Mouse (Mus musculus) limb, embryonic 13.5 days (tissue): ENCODE measurements around the gene Gm15155. TPM values are rescaled to one million over a fixed set of nuclear protein-coding genes. Genes with fewer than 3 reads are reported as not detected.
A peak's percentile ranks its signal among the peaks of the same experiment; 100 is the strongest.

Experiments
- ATAC-seq: fragments of 200-750 bp; cut with Nextera tagmentation; 2 replicates; pipeline ENCODE4 v1.8.0; 2017; ENCODE audit warnings: low read depth, moderate number of reproducible peaks, moderate TSS enrichment; ENCODE audit not compliant: low FRiP score
- H3K27ac ChIP-seq: fragments of 300-500 bp; sonication (generic); 2 replicates; pipeline ENCODE4 v1.5.1; 2015; ENCODE audit warnings: inconsistent platforms, mild to moderate bottlenecking, moderate library complexity
- H3K27me3 ChIP-seq: fragments of 300-500 bp; sonication (generic); 2 replicates; pipeline ENCODE4 v1.6.1; 2015; ENCODE audit warnings: mild to moderate bottlenecking, inconsistent platforms
- H3K36me3 ChIP-seq: fragments of 300-500 bp; sonication (generic); 2 replicates; pipeline ENCODE4 v1.6.1; 2015; ENCODE audit warnings: inconsistent platforms, mild to moderate bottlenecking, moderate library complexity
- H3K4me1 ChIP-seq: fragments of 300-500 bp; sonication (generic); 2 replicates; pipeline ENCODE4 v1.6.1; 2015; ENCODE audit warnings: inconsistent platforms
- H3K4me2 ChIP-seq: fragments of 300-500 bp; sonication (generic); replicated peaks from 2 replicates; pipeline ENCODE4 v1.6.1; 2015; ENCODE audit warnings: inconsistent platforms, mild to moderate bottlenecking, moderate library complexity
- H3K4me3 ChIP-seq: fragments of 300-500 bp; sonication (generic); 2 replicates; pipeline ENCODE4 v1.5.1; 2015; ENCODE audit warnings: moderate library complexity, mild to moderate bottlenecking, inconsistent platforms
- H3K9ac ChIP-seq: fragments of 300-500 bp; sonication (generic); 2 replicates; pipeline ENCODE4 v1.6.1; 2015; ENCODE audit warnings: mild to moderate bottlenecking, inconsistent platforms
- H3K9me3 ChIP-seq: fragments of 300-500 bp; sonication (generic); 2 replicates; pipeline ENCODE4 v1.6.1; 2016; ENCODE audit warnings: inconsistent platforms
- WGBS: fragments of 180-500 bp; shearing (Covaris S2); methylation state at CpG from one replicate; pipeline ENCODE4 v1.1.7; 2015; 5-methylcytosine and 5-hydroxymethylcytosine counted together
- polyA plus RNA-seq: library from polyadenylated mRNA; unstranded; fragments of >200 nt; fragmentation: Nextera tagmentation; extraction: Ambion mirVana; gene quantifications from 2 replicates; pipeline ENCODE4 v1.2.1, GENCODE M21; 2015

Gene Gm15155
- not detected in 2 replicates for polyA plus RNA-seq

DNA sequence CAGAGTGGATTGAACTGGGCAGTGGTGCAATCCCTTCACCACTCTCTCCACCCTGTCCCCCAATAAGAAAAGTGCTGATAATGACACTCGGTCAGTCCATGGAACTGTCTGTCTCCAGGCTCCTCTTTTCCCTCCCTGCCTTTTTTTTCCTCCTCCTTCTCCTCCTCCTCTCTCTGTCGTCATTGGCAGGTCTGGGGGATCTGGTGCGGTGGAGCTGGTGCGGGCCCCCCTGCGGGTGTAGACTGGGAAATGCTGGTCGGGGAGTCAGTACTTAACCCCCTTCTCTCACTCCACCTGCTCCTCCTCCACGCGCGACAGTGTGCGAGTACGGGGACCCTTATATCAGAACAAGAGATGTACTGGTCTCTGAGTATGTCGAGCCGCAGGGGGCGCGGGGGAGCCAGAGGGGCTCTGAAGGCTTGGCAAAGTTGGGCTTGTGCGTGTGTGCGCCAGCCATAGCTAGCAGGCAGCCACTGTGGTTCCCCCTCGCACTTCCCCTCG is at the start of gene Gm15155:
Gene Gm15155, plus strand, starts transcription at position 401 of the 501 bp plus-strand sequence.
- no peaks in the 10 kb centered on the region for H3K36me3 ChIP-seq
- peaks cover 55% of the 10 kb centered on the region for H3K27me3 ChIP-seq
- ATAC-seq, result peak; percentile 55; the same call in 1 of the 2 replicates
- H3K4me2 ChIP-seq, result peak within 1 kb of the TSS; percentile 78
- H3K27ac ChIP-seq, result no peak within 1 kb of the TSS
- H3K4me3 ChIP-seq, result peak within 1 kb of the TSS; percentile 48
- 24% methylated on average over 18 of the region's 19 CpGs for WGBS
- H3K4me1 ChIP-seq, result 0 out of 2 replicates have a peak, but pooled peaks cover 3% of the 10 kb centered on the region
- H3K9me3 ChIP-seq, result no peaks in the 10 kb centered on the region
- H3K9ac ChIP-seq, result peak within 1 kb of the TSS; percentile 35; the same call in 1 of the 2 replicates

DNA sequence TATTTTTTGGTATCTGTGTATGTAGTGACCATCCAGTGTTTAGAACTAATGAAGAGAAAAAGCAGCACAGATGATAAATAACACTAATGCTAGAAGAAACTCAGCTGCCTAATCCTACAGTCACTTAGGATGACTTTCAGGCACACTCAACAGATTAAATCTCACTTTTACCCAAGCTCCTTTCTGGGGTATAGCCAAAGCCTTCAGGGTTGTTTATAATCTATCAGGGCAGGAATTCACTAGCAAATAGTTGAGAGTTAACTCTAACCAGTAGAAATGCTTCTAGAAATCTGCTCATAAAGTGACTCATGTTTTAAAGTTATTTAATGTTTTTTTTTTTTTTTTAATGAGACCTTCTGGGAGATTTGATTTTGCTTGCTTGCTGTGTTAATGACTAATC is 44.8 kb upstream of the Gm15155 start:
- H3K4me1 ChIP-seq, result no peaks in the 10 kb centered on the region; the same call in 1 of the 2 replicates
- no peak overlapping the region for H3K4me3 ChIP-seq
- no peak overlapping the region for H3K4me2 ChIP-seq
- no peak overlapping the region for H3K27ac ChIP-seq
- no peak for ATAC-seq
- no peaks in the 10 kb centered on the region for H3K9me3 ChIP-seq
- H3K9ac ChIP-seq, result no peak overlapping the region
- no peaks in the 10 kb centered on the region for H3K27me3 ChIP-seq
- H3K36me3 ChIP-seq, result no peaks in the 10 kb centered on the region

DNA sequence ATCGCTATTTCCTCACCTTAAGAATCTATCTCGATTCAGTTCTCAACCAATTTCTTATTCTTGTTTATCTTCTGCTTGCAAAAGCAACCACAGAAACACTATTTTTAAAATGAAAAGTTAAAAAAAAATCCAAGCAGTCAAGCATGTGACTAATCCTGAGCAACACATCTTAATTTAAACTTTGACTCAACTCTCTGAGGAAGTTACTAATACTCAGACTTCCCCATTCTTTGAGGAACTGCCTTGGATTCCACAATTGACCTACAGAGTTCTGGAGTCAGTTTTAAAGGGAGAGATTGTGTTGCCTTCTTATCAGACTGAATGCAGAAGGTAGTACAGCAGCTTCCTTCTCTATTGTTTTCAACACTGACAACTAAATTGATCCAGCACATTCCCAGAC is 40.0 kb upstream of the Gm15155 start:
- WGBS, result 80% methylated on average over 2 of the region's 2 CpGs
- no peaks in the 10 kb centered on the region for H3K27me3 ChIP-seq
- H3K9me3 ChIP-seq, result no peaks in the 10 kb centered on the region
- H3K4me2 ChIP-seq, result no peak overlapping the region
- no peak for ATAC-seq
- H3K4me3 ChIP-seq, result no peak overlapping the region
- no peak overlapping the region for H3K9ac ChIP-seq
- no peaks in the 10 kb centered on the region for H3K4me1 ChIP-seq
- no peak overlapping the region for H3K27ac ChIP-seq
- no peaks in the 10 kb centered on the region for H3K36me3 ChIP-seq

DNA sequence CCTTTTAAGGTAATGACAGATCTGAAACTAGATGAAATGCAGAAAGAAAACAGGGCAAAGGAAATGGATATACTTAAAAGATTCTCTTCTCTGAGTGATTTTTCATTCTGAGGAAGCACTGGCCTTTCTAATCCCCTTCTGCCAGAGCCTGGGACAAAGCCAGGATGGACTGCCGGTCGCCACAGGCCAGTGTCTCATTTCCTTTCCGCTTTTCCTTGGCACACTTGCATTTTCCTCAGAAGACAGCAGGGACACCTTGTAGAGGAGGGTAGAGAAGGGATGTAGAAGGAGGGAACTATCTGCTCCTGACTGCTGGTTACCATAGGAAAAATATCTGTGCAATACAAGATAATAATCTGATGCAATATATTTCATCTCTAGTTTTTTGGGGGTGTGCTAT is 33.1 kb upstream of the Gm15155 start:
- no peaks in the 10 kb centered on the region for H3K27me3 ChIP-seq
- H3K9me3 ChIP-seq, result no peaks in the 10 kb centered on the region
- ATAC-seq, result no peak
- no peak overlapping the region for H3K4me3 ChIP-seq
- H3K27ac ChIP-seq, result no peak overlapping the region
- no peak overlapping the region for H3K4me2 ChIP-seq
- WGBS, result 69% methylated on average over 3 of the region's 3 CpGs
- no peak overlapping the region for H3K9ac ChIP-seq
- H3K4me1 ChIP-seq, result no peaks in the 10 kb centered on the region
- no peaks in the 10 kb centered on the region for H3K36me3 ChIP-seq

DNA sequence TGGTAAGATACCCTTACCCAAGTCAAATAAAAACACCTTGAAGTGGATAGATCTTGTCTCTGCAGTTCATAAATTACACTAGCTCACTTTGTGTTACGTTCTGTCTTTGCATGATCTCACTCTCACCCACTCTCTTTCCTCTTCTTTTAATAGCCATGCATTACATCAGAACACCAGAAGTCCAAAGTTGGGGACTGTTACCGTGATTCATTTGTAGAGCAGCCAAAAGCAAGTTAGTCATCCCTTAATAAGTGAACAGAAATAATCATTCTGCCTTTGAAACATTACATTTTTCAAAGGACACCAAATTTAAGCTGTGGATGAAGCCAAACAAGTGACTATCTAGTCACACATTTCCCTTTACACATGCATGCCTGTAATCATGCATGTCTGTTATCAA is 32.1 kb upstream of the Gm15155 start:
- Histone ChIP-seq H3K27me3 (no peaks in the 10 kb centered on the region), H3K4me1 (no peaks in the 10 kb centered on the region), H3K4me3 (no peak overlapping the region), H3K27ac (no peak overlapping the region), H3K9ac (no peak overlapping the region), H3K36me3 (no peaks in the 10 kb centered on the region), H3K9me3 (no peaks in the 10 kb centered on the region), H3K4me2 (no peak overlapping the region)
- no peak for ATAC-seq
- 74% methylated on average over 2 of the region's 2 CpGs for WGBS

DNA sequence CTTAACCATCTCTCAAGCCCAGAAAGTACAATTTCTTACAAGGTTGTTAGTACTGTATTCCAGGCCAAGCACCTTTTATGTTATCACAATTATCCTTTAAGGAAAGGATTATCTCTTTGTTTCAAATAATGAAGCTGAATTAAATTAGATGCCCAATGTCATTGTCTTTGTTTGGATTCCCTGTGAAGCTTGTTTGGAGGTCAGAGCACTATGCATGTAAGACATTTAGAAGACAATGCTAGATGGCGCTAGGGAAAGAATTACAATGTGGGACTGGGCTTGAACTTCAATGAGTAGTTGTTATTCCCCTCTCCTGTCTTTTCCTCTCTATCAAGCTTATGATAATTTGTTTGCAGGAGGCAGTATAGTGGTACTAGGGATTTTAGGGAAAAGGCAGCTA is 29.9 kb upstream of the Gm15155 start:
- no peaks in the 10 kb centered on the region for H3K9me3 ChIP-seq
- H3K4me1 ChIP-seq, result no peaks in the 10 kb centered on the region
- no peak overlapping the region for H3K4me2 ChIP-seq
- no peak for ATAC-seq
- no peaks in the 10 kb centered on the region for H3K27me3 ChIP-seq
- H3K36me3 ChIP-seq, result no peaks in the 10 kb centered on the region
- H3K4me3 ChIP-seq, result no peak overlapping the region
- H3K27ac ChIP-seq, result no peak overlapping the region
- no peak overlapping the region for H3K9ac ChIP-seq
- WGBS, result 60% methylated on average over 1 of the region's 1 CpGs

DNA sequence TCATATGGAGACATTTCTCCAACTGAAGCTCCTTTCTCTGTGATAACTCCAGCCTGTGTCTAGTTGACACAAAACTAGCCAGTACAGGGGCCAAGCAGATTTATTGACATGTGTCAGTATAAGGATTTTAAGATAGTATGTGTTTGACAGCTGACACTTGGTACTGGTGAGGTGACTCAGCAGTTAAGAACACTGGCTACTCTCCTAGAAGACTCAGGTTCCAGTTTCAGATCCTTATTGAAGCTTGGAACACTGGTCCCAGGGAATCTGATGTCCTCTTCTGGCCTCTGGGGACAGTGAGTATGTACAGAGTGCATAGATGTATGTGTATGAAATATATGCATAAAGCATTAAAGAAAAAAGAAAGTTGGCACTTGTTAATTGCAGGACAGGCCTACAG is 28.2 kb upstream of the Gm15155 start:
- H3K4me3 ChIP-seq, result no peak overlapping the region
- H3K27ac ChIP-seq, result no peak overlapping the region
- H3K36me3 ChIP-seq, result no peaks in the 10 kb centered on the region
- no peak overlapping the region for H3K4me2 ChIP-seq
- H3K27me3 ChIP-seq, result no peaks in the 10 kb centered on the region; the same call in 1 of the 2 replicates
- H3K4me1 ChIP-seq, result no peaks in the 10 kb centered on the region
- ATAC-seq, result no peak
- no peak overlapping the region for H3K9ac ChIP-seq
- no peaks in the 10 kb centered on the region for H3K9me3 ChIP-seq

DNA sequence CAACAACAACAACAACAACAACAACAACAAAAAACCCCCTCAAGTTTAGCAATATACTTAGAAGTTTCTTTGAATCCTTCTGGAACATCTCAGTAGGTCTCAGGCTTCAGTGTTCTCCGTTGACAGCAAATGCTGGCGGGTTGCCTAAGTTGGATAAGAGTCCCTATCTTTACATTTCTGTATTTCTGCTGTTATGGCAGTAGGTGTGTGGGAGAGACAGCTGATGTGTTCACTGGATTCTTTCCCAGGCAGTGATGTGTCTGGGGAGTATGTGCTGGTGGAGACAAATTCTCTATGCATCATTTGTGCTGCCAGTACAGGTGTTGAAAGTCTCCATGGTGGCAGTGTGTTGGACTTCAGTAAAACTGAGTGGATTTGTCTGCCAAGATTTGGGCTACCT is 23.3 kb upstream of the Gm15155 start:
- H3K4me1 ChIP-seq, result no peaks in the 10 kb centered on the region
- H3K9ac ChIP-seq, result no peak overlapping the region
- 79% methylated on average over 2 of the region's 2 CpGs for WGBS
- no peak overlapping the region for H3K4me3 ChIP-seq
- H3K4me2 ChIP-seq, result no peak overlapping the region
- no peaks in the 10 kb centered on the region for H3K9me3 ChIP-seq
- no peak overlapping the region for H3K27ac ChIP-seq
- no peak for ATAC-seq
- H3K27me3 ChIP-seq, result no peaks in the 10 kb centered on the region; the same call in 1 of the 2 replicates
- H3K36me3 ChIP-seq, result no peaks in the 10 kb centered on the region

DNA sequence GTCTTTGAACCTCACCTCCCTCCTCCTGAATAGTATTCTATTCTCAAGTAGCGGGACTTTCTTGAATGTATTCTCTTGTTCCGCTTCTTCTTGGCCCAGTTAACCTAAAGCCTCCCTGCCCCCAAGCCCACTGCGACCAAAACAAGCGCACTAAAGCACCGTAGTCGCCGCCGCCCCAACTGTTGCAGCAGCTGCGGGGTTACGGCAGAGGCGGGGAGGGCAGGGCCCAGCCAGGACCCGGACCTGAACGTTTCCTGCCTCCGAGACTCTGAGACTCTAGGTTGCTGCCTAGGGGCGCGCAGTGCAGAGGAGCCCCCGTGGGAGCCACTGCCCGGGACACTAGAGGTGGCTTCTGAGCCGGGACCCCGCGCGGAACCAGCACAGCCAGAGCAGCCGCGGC is 2.0 kb upstream of the Gm15155 start:
- 22% methylated on average over 24 of the region's 24 CpGs for WGBS
- Histone ChIP-seq H3K4me3 (peak overlapping the region; percentile 48), H3K27me3 (peaks cover 55% of the 10 kb centered on the region), H3K36me3 (no peaks in the 10 kb centered on the region), H3K9ac (no peak overlapping the region), H3K4me2 (peak overlapping the region; percentile 78), H3K27ac (no peak overlapping the region), H3K4me1 (0 out of 2 replicates have a peak, but pooled peaks cover 3% of the 10 kb centered on the region), H3K9me3 (no peaks in the 10 kb centered on the region)
- ATAC-seq, result no peak

DNA sequence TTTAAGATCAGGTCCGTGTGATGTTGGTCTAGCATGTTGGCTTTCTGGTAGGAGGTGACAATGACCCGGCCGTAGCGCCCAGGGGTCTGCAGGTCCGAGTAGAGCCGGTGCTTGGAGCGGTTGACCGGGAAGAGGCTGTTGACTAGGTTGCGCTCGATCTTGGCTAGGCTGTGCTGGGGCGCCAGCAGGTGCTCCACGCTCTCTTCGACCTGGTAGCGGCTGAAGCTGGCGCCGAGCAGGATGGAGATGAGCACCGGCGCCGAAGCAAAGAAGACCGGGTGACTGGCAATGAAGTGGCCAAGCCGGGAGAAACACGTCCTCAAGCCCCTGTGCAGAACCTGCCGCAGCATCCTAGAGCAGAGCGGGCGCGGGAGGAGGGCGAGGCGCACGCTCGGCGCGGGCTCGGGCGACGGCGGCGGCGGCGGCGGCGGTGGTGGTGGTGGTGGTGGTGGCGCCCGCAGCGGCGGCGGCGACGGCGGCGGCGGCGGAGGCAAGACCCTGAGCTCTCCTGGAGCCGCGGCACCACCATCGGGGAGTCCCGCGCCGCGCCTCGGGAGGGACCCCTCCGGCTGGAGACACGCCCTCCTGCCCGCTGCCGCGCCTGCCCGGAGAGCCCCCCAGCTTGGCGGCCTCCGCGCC is 1.5 kb upstream of the Gm15155 start:
- Histone ChIP-seq H3K36me3 (no peaks in the 10 kb centered on the region), H3K4me2 (peak overlapping the region; percentile 78), H3K4me3 (peak overlapping the region; percentile 48), H3K9ac (peak overlapping the region; percentile 35), H3K9me3 (no peaks in the 10 kb centered on the region), H3K27me3 (peaks cover 55% of the 10 kb centered on the region), H3K27ac (no peak overlapping the region), H3K4me1 (0 out of 2 replicates have a peak, but pooled peaks cover 3% of the 10 kb centered on the region)
- WGBS, result 22% methylated on average over 20 of the region's 69 CpGs
- 0 out of 2 replicates have a peak, but pooled peaks have one; percentile 26 for ATAC-seq

DNA sequence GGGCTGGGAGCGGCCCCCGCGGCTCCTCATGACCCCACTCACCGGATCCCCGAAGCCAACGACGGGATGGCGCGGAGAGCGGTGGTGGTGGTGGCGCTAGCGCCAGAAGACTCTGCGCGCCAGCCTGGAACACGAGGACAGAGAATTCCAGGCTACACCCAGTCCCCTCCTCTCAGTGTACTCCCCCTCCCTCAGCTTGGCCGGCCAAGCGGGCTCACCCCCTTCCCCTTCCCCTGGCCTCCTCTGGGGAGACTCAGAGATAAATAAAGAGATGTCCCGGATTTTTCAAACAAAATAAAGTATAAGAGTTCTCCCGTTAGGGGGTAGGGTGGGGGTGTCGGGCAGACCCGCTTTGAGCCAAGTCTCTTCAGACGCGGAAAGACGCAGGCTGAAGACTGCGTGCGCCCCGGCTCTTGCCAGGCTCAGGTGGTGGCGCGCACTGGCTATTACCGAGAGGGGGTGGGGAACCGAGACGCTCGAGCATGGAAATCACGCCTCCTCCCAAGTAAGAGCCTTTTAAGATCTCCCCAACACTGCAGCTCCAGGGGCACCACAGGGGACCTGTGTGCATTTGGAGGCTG is 750 bp upstream of the Gm15155 start, which contains the start of gene Ptchd1:
Gene Ptchd1, minus strand, starts transcription at position 114 of the 581 bp plus-strand sequence.
- no peaks in the 10 kb centered on the region for H3K36me3 ChIP-seq
- peak; percentile 58 for ATAC-seq
- H3K27me3 ChIP-seq, result peaks cover 55% of the 10 kb centered on the region
- H3K4me2 ChIP-seq, result peak within 1 kb of the TSS; percentile 78
- peak within 1 kb of the TSS; percentile 35 for H3K9ac ChIP-seq
- H3K9me3 ChIP-seq, result no peaks in the 10 kb centered on the region
- no peak within 1 kb of the TSS for H3K27ac ChIP-seq
- WGBS, result 22% methylated on average over 22 of the region's 34 CpGs
- H3K4me3 ChIP-seq, result peak within 1 kb of the TSS; percentile 48
- 0 out of 2 replicates have a peak, but pooled peaks cover 3% of the 10 kb centered on the region for H3K4me1 ChIP-seq

DNA sequence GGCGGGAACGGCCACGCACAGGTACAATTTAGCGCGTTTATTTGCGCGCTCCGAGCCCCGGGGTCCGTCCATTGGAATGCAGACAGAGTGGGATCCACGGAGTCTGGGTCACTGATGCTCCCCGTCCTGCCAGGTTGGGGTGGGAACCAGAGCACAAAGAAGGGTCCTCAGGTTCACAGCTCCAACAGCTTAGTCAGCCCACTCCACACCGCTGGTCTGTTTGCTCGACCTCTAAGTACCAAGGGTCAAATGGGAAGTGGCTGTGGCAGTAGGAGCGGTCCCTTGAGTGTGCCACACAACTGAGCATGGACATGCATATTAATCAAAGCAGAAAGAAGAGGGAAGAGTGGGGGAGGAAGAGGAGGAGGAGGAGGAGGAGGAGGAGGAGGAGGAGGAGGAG is 354 bp downstream of the Gm15155 start:
- H3K4me3 ChIP-seq, result peak overlapping the region; percentile 48
- no peak for ATAC-seq

More for the DNA sequence above, 354 bp downstream of the Gm15155 start:
- Histone ChIP-seq H3K27me3 (peaks cover 55% of the 10 kb centered on the region), H3K9ac (no peak overlapping the region), H3K9me3 (no peaks in the 10 kb centered on the region), H3K36me3 (no peaks in the 10 kb centered on the region), H3K4me1 (0 out of 2 replicates have a peak, but pooled peaks cover 3% of the 10 kb centered on the region), H3K4me2 (peak overlapping the region; percentile 78), H3K27ac (no peak overlapping the region)
- WGBS, result 14% methylated on average over 15 of the region's 15 CpGs
